Mouse (Mus musculus) kidney, postnatal 0 days (tissue): ENCODE measurements around the gene Tnn. TPM values are rescaled to one million over a fixed set of nuclear protein-coding genes. Genes with fewer than 3 reads are reported as not detected.

Source experiments
- ATAC-seq: fragments of 200-750 bp; cut with Nextera tagmentation; replicated peaks from 2 replicates; pipeline ENCODE4 v1.8.0; 2017; ENCODE audit warnings: low read depth, moderate number of reproducible peaks, moderate TSS enrichment, moderate library complexity; ENCODE audit not compliant: low FRiP score
- DNase-seq: peaks from one replicate; pipeline ENCODE4 v3.0.0-alpha.2; 2016; ENCODE audit warnings: low spot score
- H3K27ac ChIP-seq: fragments of 300-500 bp; sonication (generic); 2 replicates; pipeline ENCODE4 v1.5.1; 2014; ENCODE audit warnings: mild to moderate bottlenecking
- H3K27me3 ChIP-seq: fragments of 300-500 bp; sonication (generic); 2 replicates; pipeline ENCODE4 v1.6.1; 2014; ENCODE audit warnings: low read length, mixed read lengths; ENCODE audit not compliant: insufficient read depth
- H3K36me3 ChIP-seq: fragments of 300-500 bp; sonication (generic); 2 replicates; pipeline ENCODE4 v1.6.1; 2014; ENCODE audit warnings: low read length, mixed read lengths; ENCODE audit not compliant: insufficient read depth
- H3K4me1 ChIP-seq: fragments of 300-500 bp; sonication (generic); replicated peaks from 2 replicates; pipeline ENCODE4 v1.6.1; 2014; ENCODE audit warnings: antibody characterized with exemption, low read length, mixed read lengths; ENCODE audit not compliant: insufficient read depth
- H3K4me2 ChIP-seq: fragments of 300-500 bp; sonication (generic); 2 replicates; pipeline ENCODE4 v1.6.1; 2014; ENCODE audit warnings: mild to moderate bottlenecking, low read length, moderate library complexity, mixed read lengths
- H3K4me3 ChIP-seq: fragments of 300-500 bp; sonication (generic); replicated peaks from 2 replicates; pipeline ENCODE4 v1.5.1; 2014; ENCODE audit warnings: low read depth, low read length
- H3K9ac ChIP-seq: fragments of 300-500 bp; sonication (generic); 2 replicates; pipeline ENCODE4 v1.6.1; 2014; ENCODE audit warnings: low read depth, low read length
- H3K9me3 ChIP-seq: fragments of 300-500 bp; sonication (generic); replicated peaks from 2 replicates; pipeline ENCODE4 v1.6.1; 2016; ENCODE audit warnings: low read length, inconsistent platforms, mixed read lengths
- CTCF ChIP-seq: IDR thresholded peaks from 2 replicates; pipeline ENCODE4 v1.5.1; 2016; ENCODE audit warnings: antibody characterized with exemption, low read depth, mild to moderate bottlenecking, moderate library complexity
- WGBS: fragments of 180-500 bp; shearing (Covaris S2); extraction: QIAGEN DNeasy Blood & Tissue Kit; methylation state at CpG from one replicate; pipeline ENCODE4 v1.1.7; 2014; 5-methylcytosine and 5-hydroxymethylcytosine counted together
- polyA plus RNA-seq: library from polyadenylated mRNA; unstranded; fragments of >200 nt; fragmentation: Nextera tagmentation; extraction: Ambion mirVana; gene quantifications from 2 replicates; pipeline ENCODE4 v1.2.1, GENCODE M21; 2015

Tnn gene
- polyA plus RNA-seq, 1 experiment from 2014 or later: 0.72 TPM

GRCm38 (mm10) chr1:160064547-160065144, 88.7 kb downstream of the Tnn start:
- no peak for TF ChIP-seq CTCF
- Histone ChIP-seq H3K4me2 (no peak overlapping the region), H3K27me3 (no peaks in the 10 kb centered on the region), H3K4me1 (no peaks in the 10 kb centered on the region), H3K9me3 (no peaks in the 10 kb centered on the region), H3K4me3 (no peak overlapping the region), H3K27ac (no peak overlapping the region), H3K9ac (no peak overlapping the region), H3K36me3 (no peaks in the 10 kb centered on the region)
- DNase-seq: no peak
- 79% methylated on average over 7 of the region's 7 CpGs for WGBS
- ATAC-seq: no peak

DNA sequence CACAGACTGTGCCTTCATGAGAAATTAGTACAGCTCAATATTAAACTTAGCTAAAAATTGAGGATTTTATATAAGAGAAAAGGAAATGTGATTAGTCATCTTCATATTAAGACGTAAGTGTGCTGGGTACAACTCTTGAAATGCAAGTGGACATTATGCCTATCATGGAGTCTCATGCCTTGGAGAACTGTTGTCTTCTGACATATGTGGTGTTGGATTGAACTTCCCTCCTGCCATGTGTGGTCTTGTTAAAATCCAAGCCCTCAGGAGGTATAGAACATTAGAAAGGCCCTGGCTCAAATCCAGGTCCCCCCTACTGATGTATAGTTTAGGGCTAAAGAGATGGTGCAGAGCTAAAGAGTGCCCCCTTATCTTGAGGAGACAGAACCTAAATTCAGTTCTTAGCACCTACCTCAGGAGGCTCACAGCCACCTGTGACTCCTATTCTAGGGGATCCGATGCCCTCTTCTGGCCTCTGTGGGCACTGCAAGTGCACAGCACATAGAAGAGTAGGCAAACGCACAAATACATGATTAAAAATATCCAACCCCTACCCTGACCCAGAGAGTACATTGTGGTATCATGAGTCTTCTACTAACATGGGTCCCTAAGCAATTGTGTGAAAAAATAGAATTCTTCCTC, 91.5 kb downstream of the Tnn start:
- WGBS: 61% methylated on average over 3 of the region's 3 CpGs
- TF ChIP-seq CTCF: peak; percentile 68
- H3K4me3 ChIP-seq: no peak overlapping the region
- no peak for DNase-seq
- no peaks in the 10 kb centered on the region for H3K36me3 ChIP-seq
- 0 out of 2 replicates have a peak, but pooled peaks cover 4% of the 10 kb centered on the region for H3K4me1 ChIP-seq
- H3K27me3 ChIP-seq: no peaks in the 10 kb centered on the region
- no peak overlapping the region for H3K9ac ChIP-seq
- no peak for ATAC-seq
- H3K27ac ChIP-seq: no peak overlapping the region
- no peaks in the 10 kb centered on the region for H3K9me3 ChIP-seq
- no peak overlapping the region for H3K4me2 ChIP-seq

GRCm38 (mm10) chr1:160061321-160061720, 92.1 kb downstream of the Tnn start:
- no peak for TF ChIP-seq CTCF

DNA sequence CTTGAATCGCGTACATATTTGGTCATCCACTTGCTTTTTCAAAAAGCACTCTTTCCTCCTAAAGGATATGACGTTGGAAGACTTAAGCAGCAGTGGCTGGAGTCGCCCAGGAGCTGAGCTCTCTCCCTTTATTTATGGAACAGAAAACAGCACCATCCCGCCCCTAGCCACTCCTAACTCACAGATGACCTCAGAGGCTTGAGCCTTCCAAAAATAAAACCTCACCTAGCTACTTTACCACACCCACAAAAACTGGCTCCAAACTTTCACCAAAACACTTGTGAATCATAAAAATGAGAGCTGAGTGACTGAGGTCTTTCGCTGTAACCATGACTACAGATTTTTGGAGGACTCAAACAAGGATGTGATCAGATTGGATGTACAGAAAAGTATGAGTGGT, 92.8 kb downstream of the Tnn start:
- H3K4me2 ChIP-seq: no peak overlapping the region
- no peak for TF ChIP-seq CTCF
- 50% methylated on average over 6 of the region's 6 CpGs for WGBS
- H3K4me1 ChIP-seq: 0 out of 2 replicates have a peak, but pooled peaks cover 4% of the 10 kb centered on the region
- H3K27me3 ChIP-seq: no peaks in the 10 kb centered on the region
- no peak overlapping the region for H3K9ac ChIP-seq
- ATAC-seq: no peak
- H3K36me3 ChIP-seq: no peaks in the 10 kb centered on the region
- H3K9me3 ChIP-seq: no peaks in the 10 kb centered on the region
- no peak overlapping the region for H3K27ac ChIP-seq
- DNase-seq: no peak
- no peak overlapping the region for H3K4me3 ChIP-seq

More at GRCm38 (mm10) chr1:160061321-160061720, 92.1 kb downstream of the Tnn start:
- WGBS: 76% methylated on average over 5 of the region's 5 CpGs
- H3K4me3 ChIP-seq: no peak overlapping the region
- DNase-seq: no peak
- no peaks in the 10 kb centered on the region for H3K9me3 ChIP-seq
- 0 out of 2 replicates have a peak, but pooled peaks cover 4% of the 10 kb centered on the region for H3K4me1 ChIP-seq
- no peaks in the 10 kb centered on the region for H3K36me3 ChIP-seq
- H3K27me3 ChIP-seq: no peaks in the 10 kb centered on the region
- H3K4me2 ChIP-seq: no peak overlapping the region
- no peak overlapping the region for H3K27ac ChIP-seq
- no peak overlapping the region for H3K9ac ChIP-seq
- ATAC-seq: no peak

GRCm38 (mm10) chr1:160059908-160060307, 93.5 kb downstream of the Tnn start:
- DNase-seq (no peak), ATAC-seq (no peak)
- Histone ChIP-seq H3K27me3 (no peaks in the 10 kb centered on the region), H3K4me1 (0 out of 2 replicates have a peak, but pooled peaks cover 4% of the 10 kb centered on the region), H3K9ac (no peak overlapping the region), H3K4me2 (no peak overlapping the region), H3K4me3 (no peak overlapping the region), H3K36me3 (no peaks in the 10 kb centered on the region), H3K9me3 (no peaks in the 10 kb centered on the region), H3K27ac (no peak overlapping the region)
- WGBS: 48% methylated on average over 1 of the region's 1 CpGs
- no peak for TF ChIP-seq CTCF

DNA sequence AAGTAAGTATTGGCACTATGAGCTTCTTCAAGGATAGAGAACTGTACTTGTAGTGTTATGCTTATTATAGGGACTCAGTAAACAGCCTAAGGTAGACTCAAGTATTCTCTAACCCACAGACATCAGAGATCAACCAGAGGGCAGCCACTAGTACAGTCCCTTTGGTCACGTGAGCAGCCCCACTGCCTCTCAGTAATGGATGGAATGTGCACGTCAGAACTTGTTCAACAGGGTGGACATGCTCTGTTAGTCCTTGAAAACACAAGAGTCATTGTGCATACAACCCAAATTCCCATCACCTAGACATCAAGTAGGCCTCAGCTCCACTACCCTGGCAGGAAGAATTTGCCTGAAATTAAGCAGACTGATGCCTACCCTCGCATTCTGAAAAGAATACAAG, 95.7 kb downstream of the Tnn start:
- Histone ChIP-seq H3K27me3 (no peaks in the 10 kb centered on the region), H3K9me3 (no peaks in the 10 kb centered on the region), H3K9ac (no peak overlapping the region), H3K4me3 (no peak overlapping the region), H3K4me2 (no peak overlapping the region), H3K27ac (0 out of 2 replicates have a peak overlapping the region, but pooled peaks have one; percentile 43), H3K4me1 (0 out of 2 replicates have a peak, but pooled peaks cover 4% of the 10 kb centered on the region), H3K36me3 (no peaks in the 10 kb centered on the region)
- peak; percentile 88 for ATAC-seq
- DNase-seq: peak; percentile 57
- WGBS: 54% methylated on average over 3 of the region's 3 CpGs
- no peak for TF ChIP-seq CTCF
